Mouse (Mus musculus) lung, adult 2 months (tissue): ENCODE measurements around the gene Adamtsl1.

ENCODE experiments used
- CTCF ChIP-seq: fragments of 200-500 bp; IDR thresholded peaks from 2 replicates; pipeline ENCODE4 v1.5.1; 2011; ENCODE audit warnings: mild to moderate bottlenecking, low read length, control low read depth; ENCODE audit not compliant: insufficient read depth
- POLR2A ChIP-seq: fragments of 200-500 bp; IDR thresholded peaks from 2 replicates; pipeline ENCODE4 v1.6.1; 2011; ENCODE audit warnings: low read depth, mild to moderate bottlenecking, control low read depth, low read length, borderline replicate concordance; ENCODE audit errors: extremely low read depth

- TF ChIP-seq CTCF (no peak), POLR2A (no peak)
Observed at GRCm38 (mm10) chr4:85740478-85740877, 226.5 kb downstream of the Adamtsl1 start.
